Mouse (Mus musculus) stomach, postnatal 0 days (tissue): Measurements from ENCODE around the gene Gas2l2.

ENCODE experiments used
- CTCF ChIP-seq: IDR thresholded peaks from 2 replicates; pipeline ENCODE4 v1.5.1; 2016; ENCODE audit warnings: antibody characterized with exemption, low read depth, mild to moderate bottlenecking, moderate library complexity
- EP300 ChIP-seq: optimal IDR thresholded peaks from 2 replicates; pipeline ENCODE3; 2016; ENCODE audit warnings: antibody characterized with exemption

- TF ChIP-seq CTCF (no peak), EP300 (no peak)
These were observed 19.0 kb upstream of the Gas2l2 start for GRCm38 (mm10) chr11:83448021-83448926.
